Mouse (Mus musculus) urinary bladder, postnatal 14 days (tissue): ENCODE measurements around the gene Robo1.

Source experiments
- DNase-seq: peaks from one replicate; pipeline ENCODE4 v3.0.0; 2021; ENCODE audit warnings: low spot score

The Robo1 gene

DNA sequence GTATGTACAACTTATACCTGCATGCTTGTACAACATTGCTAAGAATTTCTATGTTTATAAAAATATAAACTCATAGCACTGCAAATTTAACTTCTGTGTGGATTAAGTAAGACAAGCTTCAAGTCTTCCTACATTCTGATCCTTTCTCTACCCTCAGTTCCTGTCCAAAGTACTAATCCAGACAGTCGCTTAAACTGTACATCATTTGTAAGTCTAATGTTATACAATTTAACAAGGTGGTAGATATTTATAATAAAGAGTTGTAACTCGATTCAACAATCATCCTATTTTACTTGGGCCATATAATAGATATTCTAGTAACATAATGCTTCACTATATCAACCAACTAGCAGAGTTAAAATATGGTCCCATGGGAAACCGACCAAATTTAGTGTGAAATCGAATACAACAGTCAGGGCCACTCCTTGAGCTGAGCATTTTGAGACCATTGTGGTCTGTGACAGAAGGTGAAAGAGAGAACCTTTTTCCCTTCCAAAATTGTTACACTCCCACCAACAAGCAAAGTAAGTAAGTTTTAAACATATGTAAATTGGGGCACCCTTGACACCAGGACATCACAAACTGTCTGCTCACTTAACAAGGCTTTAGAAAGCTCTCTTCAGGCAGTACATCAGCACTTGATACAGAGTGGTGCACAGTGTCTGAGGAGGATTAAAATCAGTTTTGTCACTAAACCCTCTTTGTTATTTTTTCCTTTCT is 295.5 kb downstream of the Robo1 start:
- DNase-seq = no peak

DNA sequence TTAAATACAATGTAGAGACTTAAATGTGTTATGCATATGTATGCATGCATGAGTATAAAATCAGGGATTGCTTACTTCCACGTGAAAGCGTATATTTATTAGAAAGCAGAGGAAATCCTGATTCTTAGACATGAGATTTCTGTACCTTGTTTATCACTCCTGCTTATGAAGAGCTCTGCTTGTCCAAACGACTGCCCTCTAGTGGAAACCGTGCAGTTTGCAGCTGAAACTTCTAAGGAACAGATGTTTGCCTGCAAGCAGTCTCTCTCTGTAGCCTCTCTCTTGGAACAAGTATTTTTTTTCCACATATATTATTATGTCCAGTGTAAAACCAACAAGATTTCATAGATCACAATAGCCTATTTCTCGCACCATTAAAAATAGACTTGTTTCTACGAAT is 297.0 kb downstream of the Robo1 start:
- peak; percentile 75 for DNase-seq

DNA sequence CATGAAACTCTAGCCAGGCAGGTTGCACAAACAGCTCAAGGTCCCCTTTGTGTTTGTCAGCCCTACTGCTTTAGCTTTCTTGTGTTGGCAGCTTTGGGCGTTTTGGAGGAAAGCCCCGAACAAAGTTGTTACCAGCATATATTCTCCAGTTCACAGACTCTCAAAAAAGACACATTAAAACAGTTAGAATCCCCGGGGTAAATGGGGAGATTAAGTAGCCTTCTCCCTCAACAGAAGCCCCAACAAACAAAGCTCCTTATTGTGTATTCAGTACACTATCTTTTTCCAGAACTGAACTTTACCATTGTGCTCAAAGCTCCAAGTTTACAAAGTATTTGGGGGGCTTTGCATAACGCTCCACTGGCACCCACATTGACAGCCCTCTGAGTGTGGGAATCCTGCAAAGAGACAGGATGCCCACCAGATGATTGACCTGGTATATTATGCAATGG is 302.6 kb downstream of the Robo1 start:
- DNase-seq = no peak

DNA sequence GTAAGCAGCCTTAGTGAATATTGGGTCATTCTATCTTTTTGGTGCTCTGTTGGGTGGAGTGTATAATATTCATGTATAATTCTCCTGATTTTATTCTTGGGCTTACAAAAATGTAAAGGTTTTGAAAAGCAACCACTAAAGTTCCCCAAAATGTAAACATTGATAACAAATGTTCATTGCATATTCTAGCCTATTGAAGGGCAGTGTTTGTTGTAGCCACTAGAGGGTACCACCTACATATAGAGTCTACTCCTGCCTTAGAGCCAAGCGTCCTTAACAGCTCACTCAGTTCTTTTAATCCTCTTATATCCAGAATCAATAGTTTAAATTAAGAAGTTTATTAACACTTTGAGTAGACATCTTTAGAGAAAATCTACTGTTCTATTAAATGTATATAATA is 306.8 kb downstream of the Robo1 start:
- no peak for DNase-seq

DNA sequence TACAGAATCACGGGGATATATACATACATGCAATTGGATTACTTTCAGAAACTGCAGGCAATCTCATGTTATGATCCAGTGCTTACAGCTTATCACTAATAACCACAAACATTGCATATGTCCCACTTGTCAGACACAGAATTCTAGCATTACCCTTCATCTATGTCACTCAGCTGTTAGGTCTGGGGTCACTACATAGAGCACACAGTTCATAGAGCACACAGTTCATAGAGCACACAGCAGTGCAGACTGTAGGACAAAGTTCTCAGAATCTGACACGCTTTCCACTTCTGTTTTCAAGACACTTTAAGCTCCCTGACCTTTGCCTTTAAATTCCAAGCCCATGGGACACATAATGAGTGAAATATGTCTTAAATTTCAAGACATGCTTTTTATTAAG is 307.3 kb downstream of the Robo1 start:
- DNase-seq = no peak

DNA sequence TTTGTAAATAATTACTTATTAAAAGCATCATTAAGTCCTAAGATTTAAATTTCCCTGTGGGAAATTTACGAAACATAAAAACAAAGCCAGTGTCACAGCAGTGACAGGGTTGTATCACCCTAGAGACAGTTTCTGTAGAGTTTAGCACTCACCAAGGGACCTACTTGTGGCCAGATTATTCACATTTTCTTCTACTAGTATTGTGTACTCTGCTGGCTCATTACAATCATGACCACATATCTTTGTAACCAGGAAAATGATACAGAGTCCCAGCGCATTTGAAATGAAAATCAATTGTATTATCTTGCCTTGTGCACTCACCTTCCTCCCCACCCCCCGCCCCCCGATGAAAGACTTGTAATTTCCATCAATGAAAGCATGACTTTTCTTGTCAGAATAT is 314.3 kb downstream of the Robo1 start:
- no peak for DNase-seq

DNA sequence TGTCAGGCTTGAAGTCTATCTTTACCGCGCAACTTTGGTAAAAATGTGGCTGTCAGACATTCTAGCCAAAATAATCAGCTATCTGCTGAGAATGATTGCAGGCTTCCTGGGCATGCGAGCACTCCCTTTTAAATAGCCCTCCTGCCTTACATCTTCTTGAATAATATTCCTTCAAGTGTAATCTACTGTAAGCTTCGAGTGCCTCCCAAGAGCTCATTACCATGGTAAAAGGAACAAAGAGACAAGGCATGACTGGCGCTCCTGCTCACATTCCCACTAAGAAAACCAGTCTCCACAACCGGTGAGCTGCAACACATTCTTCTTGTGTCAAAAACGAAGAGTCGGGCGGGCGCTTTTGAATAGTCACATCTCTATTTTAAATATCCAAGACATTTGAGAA is 314.8 kb downstream of the Robo1 start:
- no peak for DNase-seq

DNA sequence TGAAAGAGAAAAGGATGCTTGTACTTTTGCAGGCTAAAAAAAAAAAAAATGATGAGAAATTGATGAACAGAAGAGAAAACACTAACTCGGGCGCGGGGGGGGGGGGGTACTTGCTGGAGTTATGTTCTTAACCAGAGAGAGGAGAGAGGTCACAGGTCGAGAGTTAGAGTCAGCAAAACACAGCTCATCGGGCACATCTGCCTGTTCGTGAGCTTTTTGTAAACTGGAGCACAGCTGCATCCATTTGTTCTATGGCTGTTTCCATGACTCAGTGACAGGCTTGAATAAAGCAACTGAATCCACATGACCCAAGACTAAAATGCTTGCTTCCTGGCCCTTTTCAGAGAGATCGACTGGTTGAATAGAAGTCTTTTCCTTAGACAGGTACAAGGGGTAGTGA is 325.7 kb downstream of the Robo1 start:
- DNase-seq = no peak

DNA sequence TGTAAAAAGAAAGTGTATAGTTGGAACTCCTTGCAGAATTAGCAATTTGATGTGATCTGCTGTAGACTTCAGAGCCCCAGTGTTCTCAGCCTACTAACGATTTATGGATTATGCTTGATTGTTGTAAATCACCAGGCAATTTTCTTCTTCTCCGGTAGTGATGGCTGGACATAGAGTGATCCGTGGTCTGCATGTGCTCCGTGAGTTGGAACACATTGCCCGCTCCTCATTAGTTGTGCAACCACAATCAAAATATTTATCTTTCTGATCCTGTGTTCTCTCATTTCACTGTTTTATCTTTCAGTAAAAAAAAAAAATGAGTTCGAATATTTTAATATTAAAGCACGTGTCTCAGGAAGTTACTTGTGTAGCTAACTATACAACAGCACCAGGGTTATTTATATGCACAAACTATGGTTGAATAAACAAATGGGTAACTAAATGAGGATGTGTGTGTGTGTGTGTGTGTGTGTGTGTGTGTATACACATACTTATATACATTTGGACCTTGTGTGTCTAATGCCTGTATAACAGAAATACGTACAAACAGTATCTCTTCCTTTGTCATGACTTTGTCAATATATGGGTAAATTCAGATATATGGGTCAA is 331.3 kb downstream of the Robo1 start:
- no peak for DNase-seq

DNA sequence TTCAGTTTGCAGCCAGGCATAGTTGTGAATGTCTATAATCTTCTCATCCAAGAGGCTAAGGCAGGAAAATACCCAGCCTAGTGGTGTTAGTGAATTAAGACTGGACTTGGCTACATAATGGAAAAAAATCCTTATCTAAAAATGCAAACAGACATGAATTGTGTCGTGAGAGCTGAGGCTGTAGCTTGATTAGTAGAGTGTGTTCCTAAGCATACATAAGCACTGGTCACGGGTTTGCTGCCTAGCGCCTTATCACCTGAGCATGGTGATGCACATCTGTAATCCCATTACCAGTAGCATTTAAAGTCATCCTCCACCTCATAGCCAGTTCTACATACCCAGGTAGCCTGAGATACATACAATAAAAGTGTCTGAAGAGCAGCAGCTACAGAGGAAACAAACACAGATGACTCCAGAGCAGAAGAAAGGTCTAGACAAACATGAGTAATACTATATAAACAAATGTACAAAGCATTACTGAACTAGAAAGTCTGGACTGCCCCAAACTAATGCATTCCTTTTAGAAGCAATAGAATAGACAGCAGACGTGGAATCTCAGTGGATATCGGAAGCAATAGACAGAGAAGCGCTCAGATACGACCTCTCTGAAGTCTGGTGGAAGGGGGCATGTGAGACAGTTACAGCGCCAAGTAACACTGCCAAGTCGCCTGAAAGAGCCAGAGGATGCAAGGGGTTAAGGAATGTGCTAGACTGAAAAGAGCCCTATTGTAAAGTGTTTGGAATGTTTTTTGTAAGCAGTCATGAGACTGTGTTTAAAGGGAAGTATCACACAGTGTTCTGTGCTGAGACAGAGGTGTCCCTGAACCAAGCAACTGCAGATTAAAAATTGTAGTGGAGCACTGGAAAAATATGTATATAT is 333.1 kb downstream of the Robo1 start:
- no peak for DNase-seq

DNA sequence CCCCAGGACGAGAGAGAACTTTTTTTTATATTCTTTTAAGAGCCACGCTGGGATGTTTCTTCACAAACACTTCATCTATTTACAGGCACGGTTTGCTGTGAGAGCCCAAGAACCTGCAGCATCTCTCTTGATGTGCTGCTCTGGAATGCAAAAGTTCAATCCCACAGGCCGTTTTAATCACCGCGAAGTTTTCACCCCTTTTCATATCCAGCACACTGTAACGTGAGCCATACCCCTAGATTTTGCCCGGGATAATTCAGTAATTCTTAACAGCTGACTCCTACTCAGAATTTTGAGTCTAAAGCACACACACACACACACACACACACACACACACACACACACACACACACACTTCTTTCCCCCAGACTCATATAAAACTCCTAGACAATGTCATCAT is 337.8 kb downstream of the Robo1 start:
- DNase-seq = no peak

DNA sequence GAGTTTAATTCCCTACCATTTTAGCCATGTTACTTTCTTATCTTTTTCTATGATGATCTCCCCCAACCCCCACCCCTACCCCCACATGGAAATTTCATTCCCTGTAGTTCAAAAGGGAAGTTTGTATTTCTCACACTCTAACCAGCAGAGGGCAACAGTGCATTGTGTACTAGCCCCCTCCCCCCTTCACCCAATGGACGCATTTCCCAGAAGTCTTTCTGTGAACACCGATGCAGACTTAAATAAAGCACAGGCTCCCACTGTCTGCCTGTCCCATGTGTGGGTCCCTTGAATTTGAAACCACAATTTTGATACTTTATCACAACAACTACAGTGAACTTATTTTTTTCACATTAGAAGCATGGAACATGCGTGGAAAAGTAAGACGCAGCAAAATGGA is 341.2 kb downstream of the Robo1 start:
- DNase-seq = peak; percentile 30

DNA sequence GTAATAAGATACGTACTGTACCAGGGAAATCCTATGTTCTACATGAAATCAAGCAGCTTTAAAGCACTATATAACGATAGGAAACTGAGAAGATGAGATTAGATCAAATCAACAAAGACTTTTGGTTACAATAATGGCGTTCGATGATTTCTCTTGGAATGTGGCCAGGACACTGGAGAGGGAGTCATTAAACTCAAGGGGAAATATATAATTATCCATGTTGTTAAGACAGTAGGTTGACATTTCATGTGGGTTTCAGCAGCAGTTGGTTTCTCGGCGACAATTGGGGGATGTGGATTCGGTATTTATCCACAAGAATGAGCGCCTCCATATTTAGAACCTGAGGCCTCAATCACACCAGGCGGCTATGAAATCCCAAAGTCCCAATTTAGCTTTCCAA is 347.3 kb downstream of the Robo1 start:
- no peak for DNase-seq

DNA sequence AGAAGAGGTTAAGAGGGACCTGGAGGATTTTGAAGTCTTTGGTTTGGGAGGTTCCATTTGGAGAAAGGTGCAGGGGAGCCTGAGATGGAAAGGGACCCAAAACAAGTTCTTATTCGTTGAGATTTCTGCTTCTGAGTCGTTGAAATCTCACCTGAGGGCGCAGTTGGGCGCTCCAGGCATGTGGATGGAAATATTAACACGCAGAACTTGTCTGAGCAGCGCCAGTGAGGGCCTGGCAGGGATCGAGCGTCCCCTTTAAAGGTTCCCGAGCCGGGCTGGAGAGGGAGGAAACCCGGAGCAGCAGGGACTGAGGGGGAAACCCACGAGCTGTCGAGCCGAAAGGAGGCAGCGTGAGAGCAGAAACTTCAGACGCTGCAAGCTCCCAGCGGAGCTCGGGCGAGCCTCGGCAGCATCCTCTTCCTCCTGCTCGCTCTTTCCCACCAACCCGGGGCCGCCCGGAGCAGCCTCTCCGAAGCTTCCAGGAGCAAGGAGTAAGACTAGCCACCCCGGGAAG is 354.8 kb downstream of the Robo1 start:
- peak; percentile 80 for DNase-seq

DNA sequence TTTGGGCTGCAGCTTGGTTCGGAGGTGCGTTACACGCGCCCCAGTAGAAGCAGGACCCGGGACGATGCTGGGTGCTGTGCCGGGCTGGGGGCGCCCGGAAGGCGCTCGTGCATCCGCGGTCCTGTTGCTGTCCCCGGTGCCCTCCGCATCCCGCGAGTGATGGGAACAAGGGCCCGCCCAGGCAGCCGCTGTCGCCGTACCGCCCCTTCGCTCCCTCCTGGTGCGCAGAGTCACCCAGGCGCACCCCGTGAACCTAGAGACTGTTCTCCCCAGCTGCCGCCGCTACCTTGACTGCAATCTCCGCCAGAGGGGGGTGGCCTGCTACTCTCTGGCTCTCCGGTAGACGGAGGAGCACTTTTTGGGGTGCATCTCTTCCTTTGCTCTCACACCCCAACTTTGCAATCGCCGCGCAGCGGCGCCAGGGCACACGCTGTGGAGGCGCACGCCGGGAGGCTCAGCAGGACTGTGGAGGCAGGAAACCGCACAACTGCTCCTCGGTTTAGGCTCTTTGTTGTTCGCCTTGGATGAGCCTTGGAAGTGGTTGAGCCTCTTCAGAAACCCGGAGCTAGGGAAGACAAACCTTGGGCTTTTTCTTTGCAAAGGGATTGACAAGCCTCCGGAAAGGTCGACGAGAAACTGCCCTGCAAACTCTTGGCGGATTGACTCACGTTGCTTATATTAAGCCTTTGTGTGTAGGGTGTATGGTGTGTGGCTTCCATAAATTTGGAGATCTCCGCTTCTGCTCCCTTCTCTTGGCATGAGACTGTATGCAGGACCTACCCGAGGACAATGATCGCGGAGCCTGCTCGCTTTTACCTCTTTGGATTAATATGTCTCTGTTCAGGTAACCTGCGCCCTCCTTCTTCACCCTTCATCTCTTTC is 355.5 kb downstream of the Robo1 start:
- peak; percentile 53 for DNase-seq

DNA sequence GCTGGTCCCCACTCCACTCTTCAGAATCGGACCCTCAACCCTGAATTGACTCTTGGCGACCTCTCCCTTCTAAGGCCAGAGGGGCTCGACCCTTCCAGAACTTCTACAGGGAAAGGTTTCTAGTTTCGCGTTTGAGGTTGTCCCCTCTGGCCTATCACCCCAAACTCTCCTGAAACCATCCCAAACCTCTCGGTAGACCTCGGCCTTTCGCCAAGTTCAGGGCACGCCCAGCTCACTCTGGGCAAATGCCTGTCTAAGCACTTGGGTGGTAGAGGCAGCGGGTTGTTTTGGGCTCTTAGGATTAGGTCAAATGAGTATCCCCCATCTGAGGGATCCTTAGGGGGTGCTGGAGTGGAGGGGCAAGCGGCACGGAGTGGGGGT is 356.1 kb downstream of the Robo1 start:
- DNase-seq = peak; percentile 16

DNA sequence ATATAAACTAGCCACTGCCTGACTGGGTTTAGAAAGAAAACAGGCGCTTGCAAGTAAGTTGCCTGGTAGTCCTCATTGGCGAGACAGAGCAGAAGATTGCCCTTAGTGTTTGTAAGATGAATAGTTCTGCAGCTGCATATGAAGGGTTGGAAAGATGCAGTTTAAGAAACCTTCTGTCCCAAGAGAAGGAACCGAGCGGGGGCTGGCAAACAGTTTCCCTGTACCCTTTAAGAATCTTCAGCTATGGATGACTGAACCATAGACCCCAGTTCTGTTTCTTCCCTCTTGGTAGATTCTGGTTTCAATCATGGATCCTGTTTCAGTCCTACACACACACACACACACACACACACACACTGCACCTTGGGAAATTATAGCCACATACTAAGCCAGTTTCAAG is 356.7 kb downstream of the Robo1 start:
- DNase-seq = no peak

DNA sequence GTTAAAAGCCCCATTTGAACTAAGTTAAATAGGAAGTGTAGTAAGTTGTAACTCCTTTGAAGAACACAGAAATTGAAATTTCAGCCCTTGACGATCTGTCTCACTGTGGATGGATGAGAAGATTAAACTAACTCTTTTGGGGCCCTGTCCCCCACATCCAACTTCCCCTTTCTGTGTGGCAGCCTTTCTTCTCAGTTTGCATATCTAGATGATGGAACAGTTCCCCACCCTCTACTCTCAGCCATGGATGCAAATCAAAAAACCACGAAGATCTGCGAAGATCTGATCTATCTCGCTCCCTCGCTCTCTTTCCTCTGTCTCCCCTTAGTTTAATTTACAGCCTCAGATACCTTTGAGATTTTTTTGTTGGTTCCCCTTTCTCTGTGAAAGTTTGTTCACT is 357.3 kb downstream of the Robo1 start:
- DNase-seq = no peak

DNA sequence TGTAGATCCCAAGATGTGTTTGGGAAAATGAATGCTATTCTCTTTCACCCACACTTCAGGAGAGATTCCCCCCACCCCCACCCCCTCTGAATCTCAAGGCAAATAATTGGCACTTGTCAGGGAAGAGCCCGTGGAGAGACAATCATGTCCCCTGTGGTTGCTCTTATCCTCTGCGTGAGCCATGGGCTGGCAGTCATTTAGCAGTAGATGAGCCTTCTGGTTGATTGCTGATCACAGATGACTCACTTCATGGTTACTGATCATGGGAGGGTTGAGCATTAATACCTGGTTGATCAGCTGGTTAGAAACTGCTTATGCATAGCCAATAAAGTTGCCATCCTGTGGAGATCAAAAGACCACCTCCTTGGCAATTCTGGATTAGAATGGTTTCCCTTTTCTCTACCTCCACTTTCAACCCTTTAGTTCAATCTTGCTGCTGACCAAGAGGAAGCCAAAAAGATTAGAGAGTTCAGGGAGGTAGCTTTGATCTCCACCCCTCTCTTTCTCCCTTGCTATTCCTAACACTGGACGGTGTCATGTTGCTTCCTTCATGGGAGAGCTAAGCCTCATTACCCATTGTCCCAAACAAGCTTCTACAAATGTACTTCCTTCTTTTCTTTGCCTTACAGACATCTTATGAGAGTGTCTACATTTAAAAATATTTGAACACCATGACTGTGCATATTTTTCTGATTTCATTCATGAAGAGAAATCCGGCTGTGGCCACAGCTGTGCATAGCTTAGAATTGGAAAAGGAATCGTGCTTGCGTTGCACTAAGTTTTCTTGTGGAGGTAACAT is 362.3 kb downstream of the Robo1 start:
- no peak for DNase-seq

DNA sequence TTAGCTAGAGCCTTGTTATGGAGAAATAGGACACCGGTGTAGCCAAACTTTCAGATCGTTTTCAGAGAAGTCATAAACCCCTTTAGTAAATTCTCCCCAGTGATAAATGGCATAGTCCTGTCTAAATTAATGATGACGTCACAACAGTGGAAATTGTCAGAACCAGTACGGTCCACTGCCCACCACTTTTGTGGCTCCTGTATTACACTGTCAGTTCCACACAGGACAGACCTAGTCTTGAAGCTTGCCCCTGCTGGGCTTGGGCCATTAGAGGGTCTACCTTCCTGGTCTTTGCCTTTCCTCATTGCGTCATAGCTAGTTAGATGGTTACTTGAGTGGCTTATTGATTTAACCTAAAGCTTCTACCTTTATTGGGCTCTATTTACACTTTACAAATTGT is 369.1 kb downstream of the Robo1 start:
- DNase-seq = no peak

DNA sequence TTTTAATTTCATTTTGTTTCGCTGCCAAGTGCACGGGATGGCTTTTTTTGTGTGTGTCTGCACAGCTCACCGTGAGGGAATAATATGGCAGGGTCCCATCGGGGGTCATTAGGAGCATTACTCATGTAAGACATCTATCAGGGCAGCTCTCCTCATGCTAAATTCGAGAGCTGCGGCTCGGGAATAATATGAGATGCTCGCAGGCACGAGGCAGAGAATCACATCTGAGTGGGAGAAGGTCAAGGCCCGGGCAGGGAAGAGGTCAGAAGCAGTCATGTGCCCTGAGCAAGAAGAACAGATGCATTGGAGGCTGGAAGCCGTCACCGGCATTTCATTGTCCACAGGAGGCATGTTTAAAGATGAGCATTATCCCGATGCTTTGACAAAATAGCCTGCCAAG is 370.3 kb downstream of the Robo1 start:
- no peak for DNase-seq
